Mouse (Mus musculus) inflammation-experienced regulatory T-cells, adult 6 months (primary cell): Measurements from ENCODE around the gene Kdelr1. TPM values are rescaled to one million over a fixed set of nuclear protein-coding genes. Genes with fewer than 3 reads are reported as not detected.
"Not testable (repeated sequence)": the region's sequence is repeated elsewhere in the genome, so short reads cannot be mapped to it uniquely, and the experiment has no call there.

Experiments used
- ATAC-seq: one replicate; pipeline ENCODE4 v1.8.0; 2017
- polyA plus RNA-seq, 3 experiments: library from polyadenylated mRNA; unstranded; fragments of 100-300 nt; shearing (Covaris generic); gene quantifications; one replicate each; pipeline ENCODE4 v1.2.1; 2017

Kdelr1 gene
- polyA plus RNA-seq, 3 experiments from 2014 or later = 18.9 to 39.3 (median 36.9) TPM

GRCm38 (mm10) chr7:45870282-45871058 is 2.1 kb upstream of the Kdelr1 start:
- ATAC-seq = no peak

DNA sequence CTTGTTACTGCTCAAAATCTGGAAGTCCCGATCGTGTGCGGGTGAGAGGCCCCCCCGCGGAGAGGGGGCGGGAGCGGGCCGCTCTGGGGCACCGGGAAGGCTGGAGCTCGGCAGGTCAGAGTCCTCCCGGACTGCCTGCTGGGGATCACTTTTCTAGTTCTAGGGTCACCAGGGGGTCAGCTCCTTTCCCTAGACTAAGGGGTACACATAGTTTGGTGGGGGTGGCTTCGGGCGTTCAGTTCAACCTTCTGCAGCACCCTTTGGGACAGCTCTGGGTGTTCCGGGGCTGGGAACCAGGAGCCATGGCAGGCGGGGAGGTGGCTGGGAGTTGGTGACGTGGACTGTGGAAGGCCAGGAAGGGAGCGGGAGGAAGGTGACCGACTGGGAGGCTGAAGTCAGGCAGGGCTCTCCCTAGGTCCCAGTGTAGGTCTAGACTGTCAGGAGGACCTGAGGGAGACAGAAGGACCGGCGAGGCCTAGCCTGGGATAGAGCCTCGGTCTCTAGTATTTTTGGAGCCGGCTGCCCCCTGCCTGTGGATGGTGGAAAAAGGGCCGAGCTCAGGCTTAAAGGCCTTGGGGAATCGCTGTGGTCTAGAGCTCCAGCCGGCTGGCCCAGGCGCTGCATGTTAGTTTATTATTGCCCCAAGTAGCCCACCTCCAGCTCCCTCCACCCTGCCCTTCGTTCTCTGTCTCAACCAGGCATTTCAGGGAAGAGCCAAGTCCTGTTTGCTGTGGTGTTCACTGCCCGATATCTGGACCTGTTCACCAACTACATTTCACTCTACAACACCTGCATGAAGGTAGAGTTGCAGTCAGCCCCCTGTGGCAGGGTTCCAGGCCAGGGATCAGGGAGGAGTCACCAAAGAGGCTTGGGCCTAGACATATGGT is 732 bp downstream of the Kdelr1 start:
- peak; percentile 27 for ATAC-seq

- no peak for ATAC-seq
Observed at GRCm38 (mm10) chr7:45876895-45877294, 4.3 kb downstream of the Kdelr1 start.

DNA sequence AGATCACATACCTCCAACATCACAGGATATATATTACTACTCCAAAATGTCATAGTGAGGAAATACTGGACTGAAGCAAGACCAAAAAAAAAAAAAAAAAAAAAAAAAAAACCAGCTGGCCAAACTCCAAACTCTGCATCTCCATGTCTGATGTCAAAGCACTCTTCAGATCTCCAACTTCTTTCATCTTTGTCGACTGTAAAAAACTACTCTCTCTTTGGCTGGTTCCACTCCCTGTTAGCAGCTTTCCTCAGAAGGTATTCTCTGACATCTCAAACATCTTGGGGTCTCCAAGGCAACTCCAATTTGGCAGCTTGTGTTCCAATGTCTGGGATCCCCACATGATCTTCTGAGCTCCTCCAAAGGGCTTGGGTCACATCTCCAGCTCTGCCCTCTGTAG is 5.7 kb downstream of the Kdelr1 start, which contains the start of gene Grin2d:
Gene Grin2d, minus strand, starts transcription at position 101 of the 400 bp plus-strand sequence.
- not testable (repeated sequence) for ATAC-seq

DNA sequence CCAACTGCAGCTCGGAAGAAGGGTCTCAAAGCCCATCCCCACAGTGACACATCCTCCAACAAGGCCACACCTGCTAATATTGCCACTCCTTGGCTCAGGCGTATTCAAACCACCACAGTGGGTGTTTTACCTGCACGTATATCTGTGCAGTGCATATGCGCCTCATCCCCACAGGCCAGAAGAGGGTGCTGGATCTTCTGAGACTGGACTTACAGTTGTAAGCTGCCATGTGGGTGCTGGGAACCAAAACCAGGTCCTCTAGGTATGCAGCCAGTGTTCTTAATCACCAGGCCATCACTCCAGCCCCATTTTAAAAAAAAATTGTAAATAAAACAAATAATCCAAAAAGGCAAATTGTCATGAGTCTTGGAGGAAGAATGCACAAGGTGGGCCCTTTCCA is 8.0 kb downstream of the Kdelr1 start:
- no peak for ATAC-seq

DNA sequence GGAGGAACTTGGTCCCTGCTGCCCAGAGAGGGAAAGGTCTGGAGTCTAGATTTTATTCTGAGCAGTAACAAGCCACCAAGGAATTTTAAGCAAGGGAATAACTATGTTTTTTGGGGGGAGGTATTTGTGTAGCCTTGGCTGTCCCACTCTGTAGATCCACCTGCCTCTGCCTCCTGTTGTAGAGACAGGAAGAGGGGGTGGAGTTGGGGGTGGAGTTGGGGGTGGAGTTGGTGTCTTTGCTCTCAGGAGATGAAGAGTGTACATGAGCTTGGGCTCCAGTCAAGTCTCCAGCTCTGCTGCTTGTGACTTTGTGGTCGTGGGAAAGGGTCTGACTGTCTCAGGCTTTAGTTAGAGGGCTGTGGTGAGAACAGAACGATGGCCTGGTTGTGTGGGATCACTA is 8.4 kb downstream of the Kdelr1 start:
- no peak for ATAC-seq

DNA sequence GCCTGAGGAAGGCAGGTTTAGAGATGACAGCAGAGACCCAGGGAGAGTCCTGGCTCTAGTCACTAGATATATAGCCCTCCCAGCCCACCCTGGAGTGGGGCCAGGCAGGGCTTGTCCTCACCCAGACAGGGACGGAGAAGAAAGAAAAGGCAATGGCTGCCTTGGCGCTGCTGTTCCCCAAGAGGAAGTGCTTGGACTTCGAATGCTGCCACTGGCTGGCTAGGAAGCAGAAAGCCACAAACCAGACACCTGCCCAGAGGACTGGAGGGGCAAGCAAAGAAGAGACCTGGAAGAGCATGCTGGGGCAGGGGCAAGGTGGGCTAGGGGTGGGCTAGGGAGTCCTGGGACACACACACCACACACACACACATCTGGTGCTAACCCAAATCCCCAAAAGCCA is 14.7 kb downstream of the Kdelr1 start:
- ATAC-seq = no peak

DNA sequence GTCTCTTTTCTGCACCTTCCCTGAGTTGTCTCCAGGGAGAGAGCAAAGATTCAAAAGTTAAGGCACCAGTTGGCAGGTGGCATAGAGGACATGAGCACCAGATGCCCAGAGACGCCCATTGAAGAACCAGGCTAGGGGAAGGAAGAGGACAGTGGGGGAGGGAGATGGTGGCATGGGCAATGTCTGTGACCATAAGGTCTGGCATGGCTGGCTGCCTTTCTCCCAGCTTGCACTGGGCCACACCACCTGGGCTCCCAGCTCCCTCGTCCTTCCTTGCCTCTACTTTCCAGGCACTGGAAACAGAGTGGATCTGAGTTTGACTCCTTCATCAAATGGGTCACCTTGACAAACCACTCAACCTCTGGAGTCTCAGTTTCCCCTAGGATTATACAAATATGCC is 20.1 kb downstream of the Kdelr1 start:
- no peak for ATAC-seq

DNA sequence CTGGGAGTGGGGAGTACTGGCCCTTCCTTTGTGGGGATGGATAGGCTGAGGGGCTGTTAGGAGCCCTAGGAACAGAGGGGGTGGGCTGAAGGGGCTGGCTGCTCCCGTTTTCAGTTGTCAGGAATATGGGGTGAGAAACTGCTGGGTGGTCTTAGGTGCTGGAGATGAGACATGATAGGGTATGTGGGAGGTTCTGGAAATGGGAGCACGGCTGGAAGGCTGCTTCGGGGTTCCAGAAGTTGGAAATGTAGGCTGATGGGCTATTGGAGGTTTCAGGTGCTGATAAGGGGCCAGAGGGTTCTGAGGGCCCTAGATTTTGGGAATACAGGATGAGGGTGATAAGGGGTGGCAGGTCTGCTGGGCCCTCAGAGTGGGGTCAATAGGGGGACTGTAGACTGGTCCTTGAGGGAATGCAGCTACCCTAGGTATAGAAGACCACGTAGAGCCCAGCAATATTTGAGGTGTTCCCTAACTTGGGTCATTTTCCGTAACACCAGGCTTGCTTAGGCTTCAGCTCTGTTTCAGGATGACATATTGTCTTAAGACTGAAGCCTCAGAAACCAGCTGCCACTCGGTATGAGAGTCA is 23.5 kb downstream of the Kdelr1 start:
- no peak for ATAC-seq

- peak; percentile 95 for ATAC-seq
Observed at GRCm38 (mm10) chr7:45896517-45897257, 24.1 kb downstream of the Kdelr1 start, which contains the start of the genes Syngr4 and Tmem143. Gene Syngr4 (minus strand): TSS chr7:45896714. Gene Tmem143 (plus strand): TSS chr7:45896941.

DNA sequence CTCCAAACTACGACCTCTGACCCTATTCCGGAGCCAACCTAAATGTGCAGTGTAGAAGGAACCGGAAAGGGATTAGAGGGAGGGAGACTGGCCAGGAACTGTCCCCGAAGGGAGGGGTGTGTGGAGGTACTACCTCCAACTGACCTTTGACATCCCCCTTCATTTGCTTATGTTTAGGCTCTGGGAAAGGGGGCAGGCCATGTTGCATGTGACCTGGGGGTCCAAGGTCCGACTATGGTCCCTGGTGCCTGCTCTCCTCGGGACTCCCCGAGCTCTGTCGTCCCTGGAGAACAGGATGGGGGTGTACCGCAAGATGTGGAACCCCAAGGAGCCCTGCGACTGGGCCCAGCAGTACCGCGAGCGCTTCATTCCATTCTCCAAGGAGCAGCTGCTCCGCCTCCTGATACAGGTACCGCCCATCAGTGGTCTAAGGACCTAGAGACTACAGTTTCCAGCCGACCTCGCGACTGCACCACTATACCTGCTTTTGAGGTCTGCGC is 24.7 kb downstream of the Kdelr1 start:
- peak; percentile 23 for ATAC-seq

GRCm38 (mm10) chr7:45898125-45898524 is 25.6 kb downstream of the Kdelr1 start:
- ATAC-seq = peak; percentile 36

DNA sequence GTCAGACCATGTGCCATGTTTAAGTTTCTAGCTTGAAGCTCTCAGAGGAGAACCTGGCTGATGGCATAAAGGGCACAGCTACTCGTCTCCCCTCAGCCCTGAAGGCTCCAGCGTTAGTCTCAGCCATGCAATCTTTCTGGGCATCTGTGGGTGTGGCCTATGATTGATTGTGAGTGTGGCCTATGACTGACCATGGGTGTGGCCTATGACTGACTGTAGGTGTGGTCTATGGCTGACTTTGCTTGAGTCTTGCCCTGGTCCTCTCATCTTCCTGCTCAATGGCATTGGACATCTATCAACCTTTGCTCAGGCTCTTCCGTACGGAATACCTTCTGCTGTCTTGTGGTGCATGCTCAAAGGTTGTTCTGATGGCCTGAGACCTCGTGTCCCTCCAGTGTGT is 29.0 kb downstream of the Kdelr1 start:
- no peak for ATAC-seq

DNA sequence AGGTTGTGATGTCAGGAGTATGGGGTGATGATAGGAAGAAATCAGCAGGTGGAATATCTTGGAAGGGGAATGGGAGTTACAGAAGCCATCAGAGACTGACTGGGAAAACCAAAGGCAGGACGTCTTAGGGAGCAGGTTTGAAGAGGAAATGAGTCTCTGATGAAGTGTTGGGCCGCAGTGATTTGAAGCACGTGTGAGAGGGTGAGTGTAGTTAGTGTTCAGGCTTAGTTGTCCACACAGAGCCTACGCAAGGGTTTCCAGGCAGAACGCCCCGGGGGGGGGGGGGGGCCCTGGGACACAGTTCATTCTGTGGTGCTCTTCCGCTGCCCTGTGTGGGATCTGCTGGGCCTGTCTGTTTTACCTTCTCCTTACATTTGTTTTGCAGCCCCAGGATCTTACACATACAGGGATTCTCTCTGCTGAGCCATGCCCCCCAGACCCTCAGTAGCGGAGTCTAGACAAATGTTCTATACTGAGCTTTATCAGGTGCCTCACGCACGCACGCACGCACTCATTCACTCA is 30.0 kb downstream of the Kdelr1 start:
- ATAC-seq = no peak

DNA sequence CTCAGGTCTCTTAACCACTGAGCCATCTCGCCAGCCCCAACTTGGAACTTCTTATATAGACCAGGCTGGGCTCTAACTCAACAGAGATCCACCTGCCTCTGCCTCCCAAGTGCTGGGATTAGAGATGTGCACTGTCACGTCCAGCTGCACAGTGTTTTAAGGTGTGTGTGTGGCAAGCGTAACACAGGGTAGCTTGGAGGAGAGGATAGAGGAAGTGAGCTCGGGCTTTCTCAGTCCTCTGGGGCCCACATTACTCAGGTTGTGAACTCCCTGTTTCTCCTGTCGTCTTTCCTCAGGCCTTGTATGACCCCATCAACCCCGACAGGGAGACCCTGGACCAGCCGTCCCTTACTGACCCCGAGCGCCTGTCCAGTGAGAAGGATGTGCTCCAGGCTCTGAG is 34.0 kb downstream of the Kdelr1 start:
- no peak for ATAC-seq

GRCm38 (mm10) chr7:45908384-45908783 is 35.8 kb downstream of the Kdelr1 start:
- no peak for ATAC-seq

- ATAC-seq = no peak
Observed at GRCm38 (mm10) chr7:45909145-45909544, 36.6 kb downstream of the Kdelr1 start.

GRCm38 (mm10) chr7:45914067-45914466 is 41.5 kb downstream of the Kdelr1 start:
- ATAC-seq = no peak

DNA sequence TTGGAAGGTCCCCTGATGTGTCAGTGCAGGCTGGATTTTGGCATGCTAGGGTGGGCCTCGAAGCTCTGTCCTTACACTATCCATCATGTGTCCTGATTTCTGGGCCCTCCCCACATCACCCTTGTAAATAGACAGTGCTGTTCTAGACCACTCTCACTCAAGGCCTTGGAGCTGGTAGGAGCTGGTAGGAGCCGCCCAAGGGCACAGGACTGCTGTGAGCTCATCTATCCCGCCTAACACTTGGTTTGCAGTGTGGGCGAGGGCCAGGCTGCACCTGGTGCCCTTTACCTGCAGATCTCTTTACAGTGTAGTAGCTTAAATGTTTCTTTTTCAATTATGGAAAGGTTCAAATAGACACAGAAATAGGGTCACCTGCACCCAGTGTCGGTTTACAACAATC is 42.4 kb downstream of the Kdelr1 start:
- no peak for ATAC-seq

DNA sequence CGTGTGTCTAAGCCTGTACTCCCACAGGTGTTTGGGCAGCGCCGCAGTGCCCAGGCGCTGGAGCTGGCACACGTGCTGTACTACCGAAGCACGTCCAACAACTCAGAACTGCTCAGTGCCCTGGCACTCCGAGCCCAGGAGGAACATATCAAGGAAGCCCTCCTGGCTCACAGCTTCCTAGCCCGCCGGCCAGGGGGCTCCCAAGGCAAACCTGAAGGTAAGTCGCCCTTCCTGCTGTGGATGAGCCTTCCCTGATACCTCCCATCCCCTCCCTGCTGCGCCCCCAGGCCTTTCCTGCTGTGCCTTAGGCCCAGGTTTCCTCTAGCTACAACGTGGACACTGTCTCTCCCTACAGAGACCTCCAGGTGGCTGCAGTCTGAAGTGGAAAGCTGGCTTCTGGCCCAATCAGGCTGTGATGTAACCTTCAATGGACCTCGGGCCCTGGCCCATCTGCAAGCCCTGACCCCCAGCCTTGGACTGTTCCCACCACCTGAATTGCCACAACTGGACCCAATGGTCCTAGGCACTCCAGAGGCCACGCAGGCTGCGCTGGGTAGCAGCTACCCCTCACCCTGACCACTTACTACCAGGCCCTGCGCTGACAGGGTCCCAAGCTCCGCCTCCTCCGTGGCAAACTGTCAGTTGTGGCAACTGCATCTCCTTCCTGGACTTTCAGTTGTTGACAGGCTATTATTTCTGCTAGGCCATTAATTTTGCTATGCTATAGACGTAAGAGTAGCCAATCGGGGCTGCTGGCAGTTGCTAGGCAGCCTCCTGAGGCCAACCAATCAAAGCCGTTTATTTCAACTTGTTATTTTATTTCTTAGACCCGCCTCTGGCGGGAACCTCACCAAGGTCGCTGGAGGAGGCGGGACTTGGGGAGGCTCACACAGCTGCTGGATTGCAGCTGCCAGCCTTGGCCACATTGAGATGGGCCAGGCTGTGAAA is 43.8 kb downstream of the Kdelr1 start:
- peak; percentile 89 for ATAC-seq
